Mouse (Mus musculus) left cerebral cortex, postnatal 14 days (tissue): ENCODE results near the gene Ndufa11. TPM values are rescaled to one million over a fixed set of nuclear protein-coding genes. Genes with fewer than 3 reads are reported as not detected.

Experiments
- DNase-seq, 2 experiments: peaks; one replicate each; pipeline ENCODE4 v3.0.0; 2021 to 2022; ENCODE audit warnings: low spot score in 2 of 2, mixed read lengths in 1 of 2
- intact Hi-C: fragments of 180-260 bp; cut with DNase I; formaldehyde crosslinking; loops from one replicate; pipeline ENCODE4 v1.15.1; 2025
- long read RNA-seq, 2 experiments: library from polyadenylated mRNA; stranded (forward); transcript quantifications; one replicate each; pipeline ENCODE4 v2.0.0; 2021
- total RNA-seq, 2 experiments: library from RNA; stranded (reverse); gene quantifications; 2 replicates each; pipeline ENCODE4 v1.2.3; 2021

The Ndufa11 gene
- 100 to 1,000 TPM; 227 to 229 TPM for total RNA-seq
- long read RNA-seq, experiment 1, transcript Ndufa11-201 (4 exons, 545 nt), result major isoform, 129 of 152 reads
- long read RNA-seq, experiment 1, transcript Ndufa11-204 (4 exons, 493 nt), result minor isoform, 8 of 152 reads
- long read RNA-seq, experiment 1, partial matches to known transcripts, result 0 of 152 reads
- long read RNA-seq, experiment 1, other reads (novel, unspliced or antisense), result 14 of 152 reads
- long read RNA-seq, experiment 2, transcript Ndufa11-201 (4 exons, 545 nt), result major isoform, 90 of 115 reads
- long read RNA-seq, experiment 2, transcript Ndufa11-204 (4 exons, 493 nt), result minor isoform, 8 of 115 reads
- long read RNA-seq, experiment 2, partial matches to known transcripts, result 10 of 115 reads
- long read RNA-seq, experiment 2, other reads (novel, unspliced or antisense), result 4 of 115 reads

DNA sequence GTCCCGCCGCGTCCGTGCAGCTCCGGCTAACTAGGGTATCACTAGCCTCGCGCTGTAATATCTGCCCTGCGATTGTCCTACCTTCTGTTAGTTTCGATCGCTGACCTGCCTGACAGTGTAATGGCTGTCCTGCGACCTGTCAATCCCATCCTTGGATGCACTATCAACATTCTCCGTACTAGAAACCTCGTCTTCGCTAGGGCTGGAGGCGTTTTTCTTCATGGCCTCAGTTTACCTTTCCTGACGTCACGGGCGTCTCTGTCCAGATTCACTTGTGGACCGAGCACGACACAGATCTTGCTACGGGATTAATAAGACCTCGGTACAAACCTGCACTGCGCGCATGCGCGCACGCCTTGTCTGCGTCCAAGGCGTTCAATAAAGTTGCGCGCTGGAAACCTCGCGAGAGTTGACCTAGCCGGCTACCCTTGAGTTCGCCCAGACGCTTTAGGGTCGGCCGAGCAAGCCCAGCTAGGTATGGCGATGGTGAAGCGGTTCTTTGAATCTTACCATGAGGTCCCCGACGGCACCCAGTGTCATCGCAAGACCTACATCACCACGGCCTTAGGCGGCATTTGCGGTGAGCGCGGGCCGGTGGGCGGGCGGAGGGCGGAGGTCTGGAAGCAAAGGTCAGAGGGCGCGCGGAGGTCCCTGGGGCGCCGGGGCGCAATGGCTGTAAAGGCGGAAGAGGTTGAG is at the start of gene Ndufa11, which contains the start of gene Vmac:
TSS of gene Ndufa11 (plus strand) at position 405 of the 696 bp plus-strand sequence.
TSS of gene Vmac (minus strand) at position 660 of the 696 bp plus-strand sequence.
- DNase-seq, result peak; percentile 96
- intact Hi-C loops, result no loop called here

DNA sequence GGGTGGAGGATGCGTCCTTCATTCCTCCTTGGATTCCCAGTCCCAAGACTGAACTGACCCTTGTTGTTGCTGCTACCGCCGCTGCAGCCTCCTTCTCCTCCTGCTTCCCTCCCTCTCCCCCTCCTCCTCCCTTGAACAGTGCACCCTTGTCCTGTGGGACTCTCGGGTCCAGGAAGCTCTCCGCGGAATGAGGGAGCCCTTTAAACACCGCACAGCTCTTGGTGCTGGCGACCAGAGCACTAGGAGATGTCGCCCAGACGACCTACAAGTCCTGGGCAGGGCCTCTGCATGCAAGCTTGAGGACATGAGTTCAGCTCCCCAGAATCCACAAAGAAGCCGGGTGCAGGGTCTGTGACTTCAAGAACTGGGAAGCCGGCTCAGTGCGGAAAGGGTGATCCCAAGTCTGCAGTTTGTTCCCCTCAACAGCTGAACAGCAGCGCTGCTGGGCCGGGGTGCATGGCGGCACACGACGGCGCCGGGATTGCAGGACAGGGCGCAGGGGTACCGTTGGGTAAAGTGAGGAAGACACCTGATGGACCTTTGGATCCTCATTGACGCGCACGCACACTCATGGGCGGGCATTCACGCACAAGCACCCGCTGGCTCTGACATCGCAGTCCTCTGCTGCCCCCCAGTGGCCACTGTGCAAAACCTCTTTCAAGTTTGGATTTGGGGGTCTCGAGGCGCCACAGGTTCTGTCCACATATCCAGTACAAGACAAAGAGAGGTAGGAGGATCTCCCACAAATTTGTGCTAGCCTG is 49.0 kb upstream of the Ndufa11 start:
- peak; percentile 70 to 85 for DNase-seq
- intact Hi-C loops, result loop anchor here (2.0 kb wide), 1 partner anchor 42 kb away; the partner anchor contains the start of gene Lonp1

DNA sequence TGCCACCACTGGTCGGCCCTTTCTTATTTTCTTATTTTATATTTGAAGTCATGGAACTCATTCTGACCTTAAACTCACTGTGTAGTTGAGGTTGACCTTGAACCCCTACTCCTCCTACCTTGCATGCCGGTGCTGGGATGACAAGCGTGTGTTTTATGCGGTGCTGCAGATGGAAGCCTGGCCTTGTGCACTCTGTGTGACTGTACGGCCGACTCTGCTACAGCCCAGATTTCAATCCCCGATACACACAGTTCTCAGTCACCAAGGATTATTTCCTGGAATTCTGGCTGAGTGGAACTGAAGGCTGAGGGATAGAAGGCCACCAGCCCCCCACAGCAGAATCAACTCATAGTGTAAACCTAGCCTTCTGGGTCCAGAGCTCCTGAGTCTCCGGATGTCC is 47.8 kb upstream of the Ndufa11 start:
- intact Hi-C loops, result loop anchor here (2.0 kb wide), 1 partner anchor 43 kb away; the partner anchor contains the start of gene Lonp1
- DNase-seq, result no peak

DNA sequence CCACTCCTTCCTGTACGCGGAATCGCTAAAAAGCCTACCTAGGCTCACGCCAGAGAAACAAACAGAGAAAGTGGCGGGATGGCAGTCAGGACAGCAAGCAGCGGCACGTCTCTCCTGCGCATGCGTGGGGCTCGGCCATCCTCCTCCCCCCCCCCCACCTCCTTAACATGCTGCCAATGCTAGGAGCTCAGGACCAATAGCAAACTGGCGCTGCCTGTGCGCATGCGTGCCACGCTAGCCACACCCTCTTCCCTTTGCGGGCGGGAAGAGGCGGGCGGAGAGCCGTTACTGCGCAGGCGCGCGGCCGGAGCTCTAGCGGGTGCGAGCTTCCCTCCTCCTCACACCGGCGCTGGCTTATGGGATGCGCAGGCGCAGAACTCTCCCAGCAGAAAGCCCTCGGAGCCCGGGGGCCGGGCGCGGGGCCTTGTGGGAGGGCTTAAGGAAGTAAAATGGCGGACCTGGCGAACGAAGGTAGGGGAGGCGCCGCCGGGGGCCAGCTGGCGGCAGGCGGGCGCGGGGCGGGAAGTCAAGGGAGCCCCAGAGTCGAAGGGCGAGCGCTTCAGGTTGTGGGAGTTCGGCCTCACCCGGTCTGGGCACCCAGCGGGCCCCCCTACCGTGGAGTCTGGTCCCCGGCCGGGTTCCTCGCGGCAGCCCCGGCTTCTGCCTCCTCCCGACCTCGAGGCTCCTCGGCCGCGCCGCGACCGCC is 44.5 kb upstream of the Ndufa11 start, which contains the start of gene Ranbp3:
TSS of gene Ranbp3 (plus strand) at position 354 of the 706 bp plus-strand sequence.
- peak; percentile 99 to 100 for DNase-seq
- intact Hi-C loops, result no loop called here

DNA sequence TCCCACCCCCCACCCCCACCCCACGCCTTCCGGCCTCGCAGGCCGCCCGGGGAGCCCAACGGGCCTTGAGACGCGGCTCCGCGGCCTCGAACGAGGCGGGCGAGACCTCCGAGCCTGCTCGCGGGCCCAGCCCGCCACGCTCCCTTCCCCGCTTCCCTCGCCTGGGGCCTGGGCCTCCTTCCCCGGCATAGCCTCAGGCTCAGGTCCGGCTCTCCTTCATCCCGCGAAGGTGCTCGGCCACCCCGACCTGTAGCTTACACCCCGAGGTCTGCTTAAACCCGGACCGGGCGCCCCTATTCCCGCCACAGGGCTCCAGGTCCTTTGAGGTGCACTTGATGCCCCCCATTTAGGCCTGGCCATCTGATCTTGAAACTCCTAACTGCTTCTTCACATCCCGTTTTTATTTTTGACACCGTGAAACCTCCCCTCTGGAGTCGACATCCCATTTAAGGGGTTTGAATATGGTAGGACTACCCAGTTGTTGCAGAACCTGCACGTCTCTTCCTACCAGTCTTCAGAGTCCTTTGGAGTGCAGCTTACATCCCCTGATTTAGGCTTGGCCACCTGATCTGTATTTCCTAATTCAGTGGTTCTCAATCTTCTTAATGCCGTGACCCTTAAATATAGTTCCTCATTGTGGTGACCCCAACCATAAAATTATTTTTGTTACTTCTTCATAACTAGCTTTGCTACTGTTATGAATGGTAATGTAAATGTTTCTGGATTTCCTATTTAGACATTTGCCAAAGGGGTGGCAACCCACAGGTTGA is 43.7 kb upstream of the Ndufa11 start:
- no peak for DNase-seq
- intact Hi-C loops, result no loop called here

DNA sequence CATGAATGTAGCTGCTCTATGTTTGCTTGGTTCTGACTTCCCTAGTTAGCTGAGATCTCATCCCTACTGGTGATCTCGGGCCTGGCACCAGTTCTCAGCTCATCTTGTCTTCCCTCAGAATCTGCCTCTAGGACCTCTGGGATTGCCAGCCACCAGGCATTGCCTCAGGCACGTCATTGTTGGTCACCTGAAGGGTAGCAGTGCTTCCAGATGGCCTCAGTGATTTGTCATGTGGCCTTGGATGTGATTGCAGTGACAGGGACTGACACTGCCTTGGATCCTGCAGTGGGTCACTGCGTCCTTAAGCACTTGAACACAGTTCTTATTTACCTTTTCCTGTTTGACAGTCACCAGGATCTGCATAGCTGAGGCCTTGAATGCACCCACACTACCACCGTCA is 35.8 kb upstream of the Ndufa11 start:
- no peak for DNase-seq
- intact Hi-C loops, result no loop called here

DNA sequence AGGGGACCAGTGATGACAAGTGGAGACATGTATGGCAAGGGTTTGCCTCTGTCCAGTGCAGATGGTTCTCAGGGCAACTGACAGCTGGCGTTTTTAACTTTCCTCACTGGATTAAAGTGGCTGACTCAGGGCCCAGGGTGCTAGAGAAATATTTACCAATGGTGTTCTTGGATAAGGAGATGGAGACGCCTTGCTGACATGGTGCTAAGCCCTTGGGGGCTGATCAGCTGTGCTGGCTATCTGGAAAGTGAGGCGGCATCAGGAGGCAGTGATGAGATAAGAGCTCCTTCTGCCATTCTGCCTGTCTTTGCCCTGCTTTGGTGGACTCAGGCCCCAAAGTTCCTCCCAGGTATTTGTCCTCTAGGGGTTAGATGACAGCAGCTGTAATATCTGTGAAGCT is 34.7 kb upstream of the Ndufa11 start:
- no peak for DNase-seq

DNA sequence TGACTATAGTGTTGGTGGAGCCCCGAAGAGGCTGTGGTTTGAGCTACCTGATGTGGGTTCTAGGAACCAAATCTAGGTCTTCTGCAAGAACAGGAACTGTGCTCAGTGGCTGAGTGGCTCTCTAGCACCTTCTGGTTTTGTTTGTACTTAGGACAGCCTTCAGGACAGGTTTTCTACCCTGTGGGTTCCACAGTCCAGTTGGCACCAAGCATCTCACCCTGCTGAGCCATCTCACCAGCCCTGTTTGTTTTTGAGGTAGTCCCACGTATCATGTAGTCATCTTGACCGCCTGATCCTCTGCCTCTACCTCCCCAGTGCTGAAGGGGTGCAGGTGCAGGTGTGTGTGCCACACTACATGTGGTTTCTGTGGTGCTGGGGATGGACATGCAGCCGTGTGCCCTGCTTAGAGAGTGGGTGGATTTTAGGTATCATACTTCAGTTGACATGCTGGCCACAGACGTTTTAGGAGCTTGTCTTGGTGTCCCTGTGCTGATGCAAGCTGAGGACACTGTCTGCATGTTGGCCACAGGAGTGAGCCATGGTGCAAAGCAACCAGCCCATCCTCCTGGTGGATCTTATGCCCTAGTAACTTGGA is 33.9 kb upstream of the Ndufa11 start:
- DNase-seq, result no peak
- intact Hi-C loops, result no loop called here

More for the DNA sequence above, 34.7 kb upstream of the Ndufa11 start:
- intact Hi-C loops, result no loop called here

DNA sequence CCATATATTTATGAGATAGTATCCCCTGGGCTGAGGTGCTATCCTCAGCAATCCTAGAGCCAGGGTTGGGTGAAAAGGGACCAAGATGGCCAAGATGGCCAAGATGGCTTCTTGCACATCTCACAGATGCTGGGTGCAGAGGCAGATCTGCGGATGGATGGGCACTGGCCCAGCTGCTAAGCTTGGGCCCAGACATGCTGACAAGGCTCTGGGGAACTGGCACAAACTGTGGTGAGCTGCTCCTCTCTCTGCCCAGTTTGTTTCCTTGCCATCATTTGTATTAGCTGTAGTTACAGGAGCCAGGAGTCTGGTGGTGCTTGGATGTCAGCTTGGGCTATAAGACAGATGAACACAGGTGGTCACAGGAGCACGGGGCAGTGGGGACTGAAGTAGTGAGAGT is 32.9 kb upstream of the Ndufa11 start:
- intact Hi-C loops, result no loop called here
- DNase-seq, result no peak

DNA sequence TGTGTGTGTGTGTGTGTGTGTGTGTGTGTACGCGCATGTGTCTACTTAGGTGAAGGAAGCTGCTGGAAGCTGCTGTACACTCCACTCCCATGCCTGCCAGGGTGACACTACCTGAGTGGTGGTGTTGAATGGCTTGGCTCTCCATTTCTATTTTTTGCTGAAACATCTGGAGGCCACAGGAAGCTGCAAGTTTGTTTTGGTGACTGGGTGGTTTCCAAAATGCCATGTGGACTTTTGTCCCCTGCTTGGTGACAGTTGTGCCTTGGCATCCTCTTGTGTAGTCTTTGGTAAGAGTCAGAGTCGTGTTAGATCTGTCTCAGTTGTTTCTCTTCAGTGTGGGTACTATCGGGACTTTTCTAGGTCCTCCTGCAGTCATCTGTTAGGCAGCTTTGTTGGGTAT is 30.8 kb upstream of the Ndufa11 start:
- DNase-seq, result no peak
- intact Hi-C loops, result no loop called here

DNA sequence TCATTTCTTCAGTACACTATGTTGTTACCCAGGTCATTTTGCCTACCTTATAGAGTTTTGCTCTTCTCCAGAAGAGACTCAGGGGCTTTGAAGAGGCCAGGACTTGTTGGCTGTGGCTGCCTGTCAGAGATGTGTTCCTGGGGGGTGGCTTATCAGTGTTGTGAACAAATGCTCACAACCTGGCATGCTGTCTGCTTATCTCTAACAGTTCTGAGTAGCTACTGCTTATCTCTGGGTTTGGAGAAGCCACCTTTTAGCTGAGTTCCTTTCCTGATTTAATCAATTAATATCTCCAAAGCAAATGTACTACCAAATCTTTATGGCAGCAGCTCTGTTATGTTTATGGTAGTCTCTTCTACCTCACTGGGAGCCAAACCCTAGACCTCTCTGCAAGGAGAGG is 29.5 kb upstream of the Ndufa11 start:
- no peak for DNase-seq
- intact Hi-C loops, result no loop called here

DNA sequence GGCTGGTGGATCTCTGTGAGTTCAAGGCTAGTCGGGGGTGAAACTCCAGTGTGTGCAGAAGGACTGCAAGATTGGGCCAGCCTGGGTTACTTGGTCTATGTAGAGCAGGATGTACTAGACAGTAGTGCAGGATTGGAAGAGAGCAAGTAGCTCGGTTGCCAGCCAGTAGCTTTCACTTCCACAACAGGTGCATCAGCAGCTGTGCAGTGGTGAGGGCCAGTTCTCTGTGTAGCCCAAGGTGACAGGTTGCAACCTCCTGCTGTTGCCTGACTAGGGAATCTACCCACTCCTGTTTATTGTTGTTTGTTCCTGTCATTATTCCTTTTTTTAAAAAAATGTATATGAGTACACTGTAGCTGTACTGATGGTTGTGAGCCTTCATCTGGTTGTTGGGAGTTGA is 28.9 kb upstream of the Ndufa11 start:
- no peak for DNase-seq
- intact Hi-C loops, result no loop called here

DNA sequence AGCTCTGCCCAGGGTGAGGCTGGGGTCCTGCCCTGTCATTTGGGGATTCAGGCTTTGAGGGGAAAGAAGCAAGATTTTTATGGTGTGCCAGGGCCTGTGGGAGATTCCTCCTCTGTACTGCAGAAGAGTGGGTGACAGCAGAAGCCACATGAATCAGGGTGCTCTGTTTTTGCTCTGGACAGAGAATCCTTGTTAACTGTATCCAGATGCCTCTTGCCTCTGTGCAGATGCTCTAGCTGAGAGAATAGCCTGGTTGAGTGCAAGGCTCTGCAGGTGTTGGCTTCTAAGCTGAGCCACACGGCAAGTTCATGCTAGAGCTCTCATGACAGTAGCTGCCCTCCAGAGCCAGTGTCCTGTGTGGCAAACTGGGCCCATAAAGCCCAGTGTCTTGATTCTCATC is 24.2 kb upstream of the Ndufa11 start:
- intact Hi-C loops, result no loop called here
- DNase-seq, result peak in 1 of 2 experiments; percentile 41

DNA sequence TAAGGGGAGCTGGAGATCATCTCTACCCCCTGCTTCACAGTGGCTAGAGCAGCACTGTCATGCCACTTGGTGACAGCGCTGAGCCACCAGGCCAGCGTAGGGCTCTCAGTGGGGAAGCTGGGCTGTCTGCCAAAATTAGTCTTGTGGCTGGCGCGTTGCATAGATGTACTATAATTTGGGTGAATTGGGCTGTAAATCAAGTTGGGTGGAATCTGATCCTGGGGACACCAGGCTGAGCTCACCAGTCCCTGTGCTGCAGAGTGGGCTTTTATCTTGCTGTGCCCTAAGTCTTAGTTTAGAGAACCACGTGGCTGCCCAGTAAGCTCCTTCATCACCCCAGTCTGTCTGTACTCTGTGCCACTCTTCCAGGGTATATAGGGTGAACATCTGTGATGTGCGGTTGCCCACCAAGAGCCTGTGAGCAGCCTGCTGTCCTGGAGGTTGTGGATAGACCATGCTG is 23.7 kb upstream of the Ndufa11 start:
- DNase-seq, result peak; percentile 63 to 70
- intact Hi-C loops, result no loop called here

DNA sequence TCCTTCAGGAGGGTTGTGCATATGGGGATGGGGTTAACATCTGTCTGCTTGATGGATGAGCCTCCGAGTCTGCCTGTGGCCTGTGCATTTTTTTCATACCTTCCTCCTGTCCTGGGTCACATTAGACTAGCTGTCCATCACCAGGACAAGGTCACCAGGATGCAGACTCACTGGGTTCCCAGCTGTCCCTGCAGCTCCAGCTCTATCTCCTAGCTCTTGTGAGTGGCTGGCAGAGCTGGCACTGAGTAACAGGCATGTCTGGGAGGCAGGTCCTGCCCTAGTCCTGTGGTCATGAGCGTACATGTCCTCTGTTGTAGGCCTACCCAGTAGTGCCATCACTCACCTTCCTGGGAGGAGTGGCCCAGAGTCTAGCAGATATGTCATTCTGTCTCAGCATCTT is 17.1 kb upstream of the Ndufa11 start:
- DNase-seq, result no peak
- intact Hi-C loops, result no loop called here

DNA sequence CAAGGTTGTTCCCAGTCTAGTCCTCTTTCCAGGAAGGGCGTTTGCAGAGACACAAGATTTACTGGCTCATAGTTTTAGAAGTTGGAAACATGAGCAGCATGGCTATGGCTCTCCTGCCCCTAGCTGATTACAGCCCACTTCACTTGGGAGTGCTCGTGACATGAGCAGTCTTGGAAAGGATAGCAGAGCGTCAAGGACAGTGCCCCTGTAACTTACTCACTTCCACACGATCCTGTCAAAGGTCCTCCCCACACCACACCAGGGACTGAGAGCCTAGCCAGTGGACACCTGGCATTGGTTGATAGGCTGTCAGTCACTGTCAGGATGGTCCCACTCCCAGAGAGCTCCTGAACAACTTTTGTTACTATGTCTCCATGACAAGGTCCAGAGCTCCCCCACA is 14.5 kb upstream of the Ndufa11 start:
- no peak for DNase-seq
- intact Hi-C loops, result no loop called here

DNA sequence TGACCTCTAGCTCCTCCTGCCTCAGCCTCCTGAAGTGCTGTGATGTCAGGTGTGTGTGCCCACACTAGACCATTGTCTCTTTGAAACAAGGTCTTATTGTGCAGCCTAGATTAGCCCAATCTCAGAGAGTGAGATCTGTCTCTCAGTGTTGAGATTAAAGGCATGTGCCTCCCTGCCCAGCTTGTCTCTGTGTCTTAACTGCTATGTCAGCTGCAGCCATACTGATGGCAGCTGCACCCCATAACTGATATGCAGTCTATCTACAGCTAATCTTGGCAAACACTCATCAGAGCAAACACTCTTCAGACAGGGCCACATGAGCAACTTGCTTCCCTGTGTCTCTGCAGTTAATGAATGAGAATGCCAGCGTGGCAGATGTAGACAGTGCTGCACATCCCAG is 11.1 kb upstream of the Ndufa11 start:
- intact Hi-C loops, result no loop called here
- no peak for DNase-seq

DNA sequence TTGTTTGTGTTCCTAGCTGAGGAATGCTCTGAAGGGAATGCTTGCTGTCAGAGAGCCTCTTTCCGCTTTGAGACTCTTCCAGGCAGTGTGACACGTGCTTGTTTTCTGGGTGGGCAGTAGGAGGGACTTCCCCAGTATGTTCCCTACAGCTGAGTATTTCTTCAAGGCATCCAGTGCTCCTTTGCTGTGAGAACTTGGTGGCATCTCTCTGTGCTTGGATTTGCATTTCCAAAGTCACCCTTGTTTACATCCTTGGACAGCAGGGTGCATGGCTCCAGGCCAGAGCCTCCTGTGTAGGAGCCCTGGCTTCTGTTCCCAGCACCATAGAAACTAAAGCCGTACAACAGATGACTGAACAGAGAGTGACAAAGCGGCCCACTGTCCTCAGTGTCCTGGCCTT is 8.9 kb upstream of the Ndufa11 start:
- intact Hi-C loops, result no loop called here

More for the DNA sequence above, 8.9 kb upstream of the Ndufa11 start:
- no peak for DNase-seq
